Mouse (Mus musculus) kidney, postnatal 0 days (tissue): ENCODE results near the gene Col25a1. TPM values are rescaled to one million over a fixed set of nuclear protein-coding genes. Genes with fewer than 3 reads are reported as not detected.

Experiments used
- ATAC-seq: fragments of 200-750 bp; cut with Nextera tagmentation; replicated peaks from 2 replicates; pipeline ENCODE4 v1.8.0; 2017; ENCODE audit warnings: low read depth, moderate number of reproducible peaks, moderate TSS enrichment, moderate library complexity; ENCODE audit not compliant: low FRiP score
- DNase-seq: peaks from one replicate; pipeline ENCODE4 v3.0.0-alpha.2; 2016; ENCODE audit warnings: low spot score
- H3K27ac ChIP-seq: fragments of 300-500 bp; sonication (generic); 2 replicates; pipeline ENCODE4 v1.5.1; 2014; ENCODE audit warnings: mild to moderate bottlenecking
- H3K27me3 ChIP-seq: fragments of 300-500 bp; sonication (generic); 2 replicates; pipeline ENCODE4 v1.6.1; 2014; ENCODE audit warnings: low read length, mixed read lengths; ENCODE audit not compliant: insufficient read depth
- H3K36me3 ChIP-seq: fragments of 300-500 bp; sonication (generic); 2 replicates; pipeline ENCODE4 v1.6.1; 2014; ENCODE audit warnings: low read length, mixed read lengths; ENCODE audit not compliant: insufficient read depth
- H3K4me1 ChIP-seq: fragments of 300-500 bp; sonication (generic); replicated peaks from 2 replicates; pipeline ENCODE4 v1.6.1; 2014; ENCODE audit warnings: antibody characterized with exemption, low read length, mixed read lengths; ENCODE audit not compliant: insufficient read depth
- H3K4me2 ChIP-seq: fragments of 300-500 bp; sonication (generic); 2 replicates; pipeline ENCODE4 v1.6.1; 2014; ENCODE audit warnings: mild to moderate bottlenecking, low read length, moderate library complexity, mixed read lengths
- H3K4me3 ChIP-seq: fragments of 300-500 bp; sonication (generic); replicated peaks from 2 replicates; pipeline ENCODE4 v1.5.1; 2014; ENCODE audit warnings: low read depth, low read length
- H3K9ac ChIP-seq: fragments of 300-500 bp; sonication (generic); 2 replicates; pipeline ENCODE4 v1.6.1; 2014; ENCODE audit warnings: low read depth, low read length
- H3K9me3 ChIP-seq: fragments of 300-500 bp; sonication (generic); replicated peaks from 2 replicates; pipeline ENCODE4 v1.6.1; 2016; ENCODE audit warnings: low read length, inconsistent platforms, mixed read lengths
- CTCF ChIP-seq: IDR thresholded peaks from 2 replicates; pipeline ENCODE4 v1.5.1; 2016; ENCODE audit warnings: antibody characterized with exemption, low read depth, mild to moderate bottlenecking, moderate library complexity
- WGBS: fragments of 180-500 bp; shearing (Covaris S2); extraction: QIAGEN DNeasy Blood & Tissue Kit; methylation state at CpG from one replicate; pipeline ENCODE4 v1.1.7; 2014; 5-methylcytosine and 5-hydroxymethylcytosine counted together
- polyA plus RNA-seq: library from polyadenylated mRNA; unstranded; fragments of >200 nt; fragmentation: Nextera tagmentation; extraction: Ambion mirVana; gene quantifications from 2 replicates; pipeline ENCODE4 v1.2.1, GENCODE M21; 2015

Col25a1 gene
- polyA plus RNA-seq, 1 experiment from 2014 or later: 1.4 TPM

- DNase-seq: no peak
- Histone ChIP-seq H3K4me1 (no peaks in the 10 kb centered on the region), H3K9ac (no peak overlapping the region), H3K27me3 (no peaks in the 10 kb centered on the region), H3K27ac (no peak overlapping the region), H3K9me3 (no peaks in the 10 kb centered on the region), H3K4me3 (no peak overlapping the region), H3K36me3 (no peaks in the 10 kb centered on the region), H3K4me2 (no peak overlapping the region)
- TF ChIP-seq CTCF: no peak
- no peak for ATAC-seq
- 69% methylated on average over 7 of the region's 7 CpGs for WGBS
Observed at GRCm38 (mm10) chr3:130256610-130257009, 125.3 kb downstream of the Col25a1 start.

DNA sequence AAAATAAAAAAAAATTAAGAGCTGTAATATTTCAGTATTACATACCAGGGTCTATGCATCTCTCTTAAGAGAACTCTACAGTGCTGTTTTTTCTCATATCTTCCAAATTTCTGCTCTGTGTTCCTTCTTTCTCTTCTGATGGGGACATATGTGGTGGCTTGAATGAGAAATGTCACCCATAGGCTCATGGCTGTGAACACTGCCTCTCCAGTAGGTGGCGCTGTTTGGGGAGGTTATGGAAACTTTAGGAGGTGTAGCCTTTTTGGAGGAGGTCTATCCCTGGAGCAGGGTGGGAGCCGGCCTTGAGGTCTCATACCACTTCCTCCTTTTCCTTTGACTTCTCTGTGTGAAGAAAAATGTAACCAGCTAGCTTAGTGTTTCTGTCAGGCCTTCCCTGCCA, 128.4 kb downstream of the Col25a1 start:
- Histone ChIP-seq H3K9me3 (no peaks in the 10 kb centered on the region), H3K27me3 (no peaks in the 10 kb centered on the region), H3K4me2 (no peak overlapping the region), H3K27ac (no peak overlapping the region), H3K9ac (no peak overlapping the region), H3K4me3 (no peak overlapping the region), H3K4me1 (no peaks in the 10 kb centered on the region), H3K36me3 (no peaks in the 10 kb centered on the region)
- no peak for ATAC-seq
- peak; percentile 50 for TF ChIP-seq CTCF
- no peak for DNase-seq
- WGBS: 93% methylated on average over 2 of the region's 2 CpGs

- Histone ChIP-seq H3K9me3 (no peaks in the 10 kb centered on the region), H3K27ac (no peak overlapping the region), H3K9ac (no peak overlapping the region), H3K4me1 (no peaks in the 10 kb centered on the region), H3K4me3 (no peak overlapping the region), H3K36me3 (no peaks in the 10 kb centered on the region), H3K27me3 (no peaks in the 10 kb centered on the region), H3K4me2 (no peak overlapping the region)
- ATAC-seq (no peak), DNase-seq (peak; percentile 82)
- 22% methylated on average over 2 of the region's 2 CpGs for WGBS
- no peak for TF ChIP-seq CTCF
Observed at GRCm38 (mm10) chr3:130260316-130260715, 129.0 kb downstream of the Col25a1 start.

- no peak for TF ChIP-seq CTCF
- Histone ChIP-seq H3K27ac (no peak overlapping the region), H3K4me2 (no peak overlapping the region), H3K4me1 (no peaks in the 10 kb centered on the region), H3K9me3 (no peaks in the 10 kb centered on the region), H3K27me3 (no peaks in the 10 kb centered on the region), H3K36me3 (no peaks in the 10 kb centered on the region), H3K9ac (no peak overlapping the region), H3K4me3 (no peak overlapping the region)
- ATAC-seq: no peak
- 74% methylated on average over 9 of the region's 9 CpGs for WGBS
- DNase-seq: no peak
Observed at GRCm38 (mm10) chr3:130265104-130265503, 133.8 kb downstream of the Col25a1 start.

DNA sequence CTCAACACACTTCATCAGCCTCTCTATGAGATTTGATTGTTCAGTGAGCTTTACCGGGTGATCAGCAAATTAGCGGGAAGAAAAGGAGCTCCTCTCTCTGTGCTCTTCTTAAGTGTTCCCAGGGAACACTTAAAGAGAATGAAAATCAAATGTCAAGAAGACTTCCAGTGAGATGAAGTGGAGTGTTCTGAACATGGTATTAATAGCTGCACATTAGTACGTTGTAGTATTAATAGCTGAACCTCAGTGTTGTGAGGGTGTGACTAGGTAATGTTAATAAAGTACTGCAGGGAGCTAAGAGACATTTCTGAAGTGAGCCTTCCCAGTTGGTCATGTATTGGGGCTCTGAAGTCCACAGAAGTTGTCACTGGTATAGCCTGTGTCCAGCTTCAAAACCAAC, 139.2 kb downstream of the Col25a1 start:
- H3K9ac ChIP-seq: no peak overlapping the region
- TF ChIP-seq CTCF: no peak
- no peak overlapping the region for H3K27ac ChIP-seq
- no peak overlapping the region for H3K4me2 ChIP-seq
- DNase-seq (no peak), ATAC-seq (no peak)
- WGBS: 93% methylated on average over 3 of the region's 3 CpGs
- H3K9me3 ChIP-seq: 0 out of 2 replicates have a peak, but pooled peaks cover 4% of the 10 kb centered on the region
- H3K4me3 ChIP-seq: no peak overlapping the region
- H3K36me3 ChIP-seq: no peaks in the 10 kb centered on the region
- H3K27me3 ChIP-seq: no peaks in the 10 kb centered on the region
- H3K4me1 ChIP-seq: no peaks in the 10 kb centered on the region

GRCm38 (mm10) chr3:130273949-130274348, 142.6 kb downstream of the Col25a1 start:
- no peak overlapping the region for H3K9ac ChIP-seq
- TF ChIP-seq CTCF: no peak
- no peaks in the 10 kb centered on the region for H3K4me1 ChIP-seq
- H3K36me3 ChIP-seq: no peaks in the 10 kb centered on the region
- ATAC-seq: no peak
- no peak overlapping the region for H3K4me2 ChIP-seq
- WGBS: 77% methylated on average over 2 of the region's 2 CpGs
- no peak for DNase-seq
- 0 out of 2 replicates have a peak, but pooled peaks cover 4% of the 10 kb centered on the region for H3K9me3 ChIP-seq
- H3K27ac ChIP-seq: no peak overlapping the region
- no peaks in the 10 kb centered on the region for H3K27me3 ChIP-seq
- H3K4me3 ChIP-seq: no peak overlapping the region
